Mouse (Mus musculus) spleen, adult 2 months (tissue): ENCODE data around the gene Zmynd12. TPM values are rescaled to one million over a fixed set of nuclear protein-coding genes. Genes with fewer than 3 reads are reported as not detected.

ENCODE experiments used
- DNase-seq, 2 experiments: peaks; one replicate each; pipeline versions ENCODE4 v3.0.0 to v3.0.0-alpha.2; 2012 to 2021; ENCODE audit warnings: low spot score in 2 of 2, low read depth in 1 of 2
- H3K27ac ChIP-seq: fragments of 200-500 bp; 2 replicates; pipeline ENCODE4 v1.5.1; 2012; ENCODE audit warnings: low read length, inconsistent platforms; ENCODE audit not compliant: insufficient read depth
- H3K27me3 ChIP-seq: fragments of 200-500 bp; 2 replicates; pipeline ENCODE4 v1.6.1; 2012; ENCODE audit warnings: mild to moderate bottlenecking, moderate library complexity, low read length, inconsistent platforms; ENCODE audit not compliant: control insufficient read depth, insufficient read depth
- H3K36me3 ChIP-seq: fragments of 200-500 bp; 2 replicates; pipeline ENCODE4 v1.6.1; 2012; ENCODE audit warnings: mild to moderate bottlenecking, low read length, inconsistent platforms; ENCODE audit not compliant: control insufficient read depth, insufficient read depth
- H3K4me1 ChIP-seq: fragments of 200-500 bp; 2 replicates; pipeline ENCODE4 v1.6.1; 2011; ENCODE audit warnings: inconsistent platforms; ENCODE audit not compliant: control insufficient read depth, insufficient read depth, insufficient read length
- H3K4me3 ChIP-seq: fragments of 200-500 bp; 2 replicates; pipeline ENCODE4 v1.5.1; 2011; ENCODE audit warnings: mild to moderate bottlenecking, inconsistent platforms; ENCODE audit not compliant: insufficient read depth, insufficient read length; ENCODE audit errors: extremely low read depth
- CTCF ChIP-seq: fragments of 200-500 bp; IDR thresholded peaks from 2 replicates; pipeline ENCODE4 v1.5.1; 2011; ENCODE audit warnings: mild to moderate bottlenecking, inconsistent platforms; ENCODE audit not compliant: insufficient read depth, insufficient read length, insufficient replicate concordance; ENCODE audit errors: extremely low read depth
- POLR2A ChIP-seq: fragments of 200-500 bp; IDR thresholded peaks from 2 replicates; pipeline ENCODE4 v1.6.1; 2011; ENCODE audit warnings: low read depth, low read length, inconsistent platforms
- WGBS: fragments of 180-500 bp; shearing (Covaris S2); methylation state at CpG from one replicate; pipeline ENCODE4 v1.1.7; 2018; 5-methylcytosine and 5-hydroxymethylcytosine counted together
- polyA plus RNA-seq: library from polyadenylated mRNA; depleted of rRNA; stranded (reverse); fragments of >200 nt; gene quantifications from 2 replicates; pipeline ENCODE4 v1.2.3, GENCODE M21; 2012; rRNA removed

The Zmynd12 gene
- polyA plus RNA-seq, 1 experiment, result 0.21 TPM

GRCm38 (mm10) chr4:119492291-119492932 is 69.8 kb downstream of the Zmynd12 start, which contains the start of gene Rimkla:
Rimkla (minus strand) TSS chr4:119492628.
- Histone ChIP-seq H3K36me3 (no peaks in the 10 kb centered on the region), H3K4me3 (peak within 1 kb of the TSS; percentile 55; the same call in 1 of the 2 replicates), H3K4me1 (peaks cover 2% of the 10 kb centered on the region; the same call in 1 of the 2 replicates), H3K27ac (no peak within 1 kb of the TSS), H3K27me3 (peaks cover 15% of the 10 kb centered on the region)
- no peak for TF ChIP-seq POLR2A
- no peak for TF ChIP-seq CTCF
- 2% methylated on average over 64 of the region's 77 CpGs for WGBS
- DNase-seq, result peak in 1 of 2 experiments; percentile 22

DNA sequence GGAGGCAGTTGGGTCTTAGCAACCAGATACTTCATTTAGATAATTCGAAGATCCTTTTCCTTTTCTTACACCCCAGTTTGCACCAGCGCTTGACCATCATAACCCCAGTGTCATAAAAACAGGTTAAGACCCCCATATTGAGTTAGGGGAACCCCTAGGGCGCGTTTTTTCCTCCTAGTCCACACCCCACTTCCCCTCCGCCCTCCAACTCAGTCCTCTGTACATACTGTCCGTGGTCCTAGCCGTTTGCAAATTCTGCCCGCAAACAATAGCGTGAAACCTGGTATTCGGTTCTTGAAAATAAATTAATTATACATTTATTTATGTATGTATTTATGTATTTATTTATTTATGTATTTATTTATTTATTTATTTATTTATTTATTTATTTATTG is 70.3 kb downstream of the Zmynd12 start:
- H3K4me3 ChIP-seq, result peak overlapping the region; percentile 55; the same call in 1 of the 2 replicates
- peaks cover 2% of the 10 kb centered on the region; the same call in 1 of the 2 replicates for H3K4me1 ChIP-seq
- no peak for DNase-seq
- WGBS, result 41% methylated on average over 10 of the region's 10 CpGs
- H3K27ac ChIP-seq, result no peak overlapping the region
- TF ChIP-seq CTCF (no peak), POLR2A (no peak)
- peaks cover 15% of the 10 kb centered on the region for H3K27me3 ChIP-seq
- no peaks in the 10 kb centered on the region for H3K36me3 ChIP-seq

GRCm38 (mm10) chr4:119498319-119498848 is 75.8 kb downstream of the Zmynd12 start:
- 71% methylated on average over 5 of the region's 5 CpGs for WGBS
- TF ChIP-seq POLR2A (no peak), CTCF (no peak)
- Histone ChIP-seq H3K27ac (no peak overlapping the region), H3K4me1 (no peaks in the 10 kb centered on the region), H3K27me3 (peaks cover 1% of the 10 kb centered on the region; the same call in 1 of the 2 replicates), H3K4me3 (no peak overlapping the region), H3K36me3 (no peaks in the 10 kb centered on the region)
- no peak for DNase-seq

DNA sequence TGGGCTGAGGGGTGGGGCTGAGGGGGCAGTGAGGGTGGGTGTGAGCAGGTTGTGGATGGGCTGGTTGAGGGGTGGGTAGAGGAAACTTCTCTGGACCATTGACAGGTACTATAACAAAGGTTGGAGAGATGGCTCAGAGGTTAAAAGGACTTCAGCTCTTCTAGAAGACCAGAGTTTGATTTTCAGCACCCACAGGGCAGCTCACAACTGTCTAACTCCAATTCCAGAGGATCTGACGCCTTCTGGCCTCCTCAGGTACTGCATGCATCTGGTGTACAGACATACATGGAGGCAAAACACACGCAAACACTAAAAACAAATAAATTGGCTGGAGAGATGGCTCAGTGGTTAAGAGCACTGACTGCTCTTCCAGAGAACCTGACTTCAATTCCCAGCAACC is 89.0 kb downstream of the Zmynd12 start:
- DNase-seq, result no peak
- no peak for TF ChIP-seq CTCF
- TF ChIP-seq POLR2A, result no peak
- Histone ChIP-seq H3K4me3 (no peak overlapping the region), H3K27me3 (no peaks in the 10 kb centered on the region), H3K36me3 (no peaks in the 10 kb centered on the region), H3K27ac (no peak overlapping the region), H3K4me1 (no peaks in the 10 kb centered on the region)
- 79% methylated on average over 2 of the region's 2 CpGs for WGBS

DNA sequence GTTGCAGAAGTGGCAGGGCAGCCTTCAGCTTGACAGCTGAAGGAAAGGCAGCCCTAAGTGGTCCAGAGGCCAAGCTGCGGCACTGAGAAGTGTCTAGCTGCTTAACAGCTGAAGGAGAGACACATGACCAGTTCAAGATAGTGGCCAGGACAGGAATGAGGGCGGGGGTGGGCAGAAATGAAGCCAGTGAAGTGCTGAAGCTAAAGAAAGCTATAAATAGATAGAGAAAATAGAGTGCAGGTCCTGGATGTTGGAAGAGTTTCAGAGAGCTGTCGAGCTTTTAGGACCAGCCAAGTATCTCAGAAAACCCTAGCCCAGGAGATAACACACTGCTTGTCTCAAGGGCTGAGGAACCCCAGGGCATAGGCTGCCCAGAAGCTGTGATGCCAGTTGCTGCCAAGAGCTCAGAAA is 90.1 kb downstream of the Zmynd12 start:
- no peak for TF ChIP-seq CTCF
- TF ChIP-seq POLR2A, result no peak
- no peak for DNase-seq
- no peaks in the 10 kb centered on the region for H3K4me1 ChIP-seq
- H3K27ac ChIP-seq, result no peak overlapping the region
- H3K4me3 ChIP-seq, result no peak overlapping the region
- H3K27me3 ChIP-seq, result no peaks in the 10 kb centered on the region
- no peaks in the 10 kb centered on the region for H3K36me3 ChIP-seq
- WGBS, result 71% methylated on average over 3 of the region's 3 CpGs

Other genes with a start within 250 kb of the Zmynd12 start
- 10.2 and 10.4 TPM in 2 replicates for gene Zfp691, start 248.6 kb upstream of the Zmynd12 start, polyA plus RNA-seq
- gene Ermap, start 232.8 kb upstream of the Zmynd12 start, polyA plus RNA-seq, result 52.3 and 53.8 TPM in 2 replicates
- 23.0 and 24.8 TPM in 2 replicates for gene Svbp, start 227.5 kb upstream of the Zmynd12 start, polyA plus RNA-seq
- gene Tmem269, start 204.6 kb upstream of the Zmynd12 start, polyA plus RNA-seq, result 0.06 and 0.07 TPM in 2 replicates
- 2.3 and 2.7 TPM in 2 replicates for gene AU022252, start 190.1 kb upstream of the Zmynd12 start, polyA plus RNA-seq
- 5.9 and 8.1 TPM in 2 replicates for gene P3h1, start 189.9 kb upstream of the Zmynd12 start, polyA plus RNA-seq
- gene Cldn19, start 167.4 kb upstream of the Zmynd12 start, polyA plus RNA-seq, result not detected in 2 replicates
- gene Ybx1, start 128.2 kb upstream of the Zmynd12 start, polyA plus RNA-seq, result 79.1 and 103 TPM in 2 replicates
- 5.2 and 6.0 TPM in 2 replicates for gene Ppih, start 102.3 kb upstream of the Zmynd12 start, polyA plus RNA-seq
- gene Ccdc30, start 7.3 kb upstream of the Zmynd12 start, polyA plus RNA-seq, result 0.20 and 0.23 TPM in 2 replicates
- gene Ppcs, start 394 bp upstream of the Zmynd12 start, polyA plus RNA-seq, result 11.7 and 12.8 TPM in 2 replicates
- 0.11 and 0.40 TPM in 2 replicates for gene Rimkla, start 69.8 kb downstream of the Zmynd12 start, polyA plus RNA-seq
- gene Foxj3, start 114.2 kb downstream of the Zmynd12 start, polyA plus RNA-seq, result 9.5 and 10.5 TPM in 2 replicates
- 5.5 and 6.8 TPM in 2 replicates for gene Frg2f1, start 116.7 kb downstream of the Zmynd12 start, polyA plus RNA-seq
- gene Guca2a, start 214.9 kb downstream of the Zmynd12 start, polyA plus RNA-seq, result 0.21 and 0.25 TPM in 2 replicates
- 0.41 and 1.2 TPM in 2 replicates for gene Guca2b, start 236.1 kb downstream of the Zmynd12 start, polyA plus RNA-seq